Mouse (Mus musculus) kidney, adult 2 months (tissue): ENCODE data around the gene Pdk2.
A peak's percentile ranks its signal among the peaks of the same experiment; 100 is the strongest.

Experiments used
- CTCF ChIP-seq: fragments of 200-500 bp; conservative IDR thresholded peaks from 2 replicates; pipeline ENCODE4 v1.5.1; 2011; ENCODE audit warnings: low read depth, mild to moderate bottlenecking, control low read depth, low read length, moderate library complexity, mixed read lengths; ENCODE audit not compliant: insufficient read depth, insufficient read length
- POLR2A ChIP-seq: fragments of 200-500 bp; IDR thresholded peaks from one replicate; pipeline ENCODE4 v1.6.1; 2011; ENCODE audit warnings: low read depth, low read length, control low read depth

DNA sequence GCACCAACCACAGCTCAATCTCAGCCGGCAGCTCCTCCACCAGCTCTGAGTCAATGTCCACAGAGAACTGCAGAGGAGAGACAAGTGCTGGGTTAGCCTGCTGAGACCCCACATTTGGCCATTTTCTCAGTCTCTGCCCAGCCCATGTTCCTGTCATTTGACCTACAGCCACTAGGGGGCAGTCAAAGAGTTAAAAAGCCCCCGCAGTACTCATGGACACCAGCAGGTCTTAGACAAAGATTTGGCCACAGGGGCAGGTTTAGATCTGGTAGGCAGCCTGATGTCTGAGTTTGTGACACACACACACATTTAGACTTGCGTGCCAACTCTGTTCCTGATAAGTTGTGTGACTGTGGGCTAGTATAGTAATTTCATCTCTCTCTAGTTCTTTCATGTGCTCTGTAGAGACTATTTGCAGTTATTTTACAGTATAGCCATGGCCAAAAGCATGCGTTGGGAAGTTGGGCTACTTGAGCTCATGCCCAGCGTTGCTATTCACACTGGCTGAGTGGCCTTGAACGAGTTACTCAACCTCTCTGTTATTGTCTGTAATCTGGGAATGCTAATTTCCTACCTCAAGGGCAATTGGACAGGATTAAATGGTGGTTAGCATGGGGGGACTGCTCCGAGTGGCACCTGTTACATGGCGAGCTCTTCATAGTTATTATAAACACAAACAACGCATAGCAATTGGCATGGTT lies 6.0 kb upstream of the Pdk2 start:
- peak; percentile 87 for TF ChIP-seq CTCF
- TF ChIP-seq POLR2A = no peak
